Mouse (Mus musculus) kidney, adult 18-20 months (tissue): ENCODE data around the gene D430019H16Rik.

Experiments
- DNase-seq: peaks from one replicate; pipeline ENCODE4 v3.0.0; 2021

D430019H16Rik gene

GRCm38 (mm10) chr12:105490794-105491193 lies 37.1 kb downstream of the D430019H16Rik start:
- no peak for DNase-seq

- DNase-seq = no peak
Observed at GRCm38 (mm10) chr12:105494796-105495195, 41.1 kb downstream of the D430019H16Rik start.

- peak; percentile 87 for DNase-seq
Observed at GRCm38 (mm10) chr12:105497894-105498293, 44.2 kb downstream of the D430019H16Rik start.

- DNase-seq = no peak
Observed at GRCm38 (mm10) chr12:105498423-105498822, 44.8 kb downstream of the D430019H16Rik start.

GRCm38 (mm10) chr12:105498842-105499241 lies 45.2 kb downstream of the D430019H16Rik start:
- no peak for DNase-seq

- DNase-seq = peak; percentile 49
Observed at GRCm38 (mm10) chr12:105500940-105501339, 47.3 kb downstream of the D430019H16Rik start.

GRCm38 (mm10) chr12:105504736-105505135 lies 51.1 kb downstream of the D430019H16Rik start:
- DNase-seq = no peak

- DNase-seq = no peak
Observed at GRCm38 (mm10) chr12:105511109-105511508, 57.5 kb downstream of the D430019H16Rik start.

- DNase-seq = no peak
Observed at GRCm38 (mm10) chr12:105511671-105512502, 58.2 kb downstream of the D430019H16Rik start.

- no peak for DNase-seq
Observed at GRCm38 (mm10) chr12:105514111-105514510, 60.5 kb downstream of the D430019H16Rik start.

- peak; percentile 48 for DNase-seq
Observed at GRCm38 (mm10) chr12:105517026-105517675, 63.5 kb downstream of the D430019H16Rik start.

- DNase-seq = no peak
Observed at GRCm38 (mm10) chr12:105519851-105520250, 66.2 kb downstream of the D430019H16Rik start.

- no peak for DNase-seq
Observed at GRCm38 (mm10) chr12:105521170-105521762, 67.6 kb downstream of the D430019H16Rik start.

GRCm38 (mm10) chr12:105523737-105524136 lies 70.1 kb downstream of the D430019H16Rik start:
- no peak for DNase-seq

GRCm38 (mm10) chr12:105526186-105526585 lies 72.5 kb downstream of the D430019H16Rik start:
- no peak for DNase-seq

- peak; percentile 55 for DNase-seq
Observed at GRCm38 (mm10) chr12:105526829-105527228, 73.2 kb downstream of the D430019H16Rik start.

- peak; percentile 34 for DNase-seq
Observed at GRCm38 (mm10) chr12:105529545-105529944, 75.9 kb downstream of the D430019H16Rik start.

GRCm38 (mm10) chr12:105531724-105532371 lies 78.2 kb downstream of the D430019H16Rik start:
- no peak for DNase-seq

GRCm38 (mm10) chr12:105534842-105535241 lies 81.2 kb downstream of the D430019H16Rik start:
- DNase-seq = no peak

- no peak for DNase-seq
Observed at GRCm38 (mm10) chr12:105535968-105536760, 82.5 kb downstream of the D430019H16Rik start.

GRCm38 (mm10) chr12:105537162-105537561 lies 83.5 kb downstream of the D430019H16Rik start:
- DNase-seq = no peak

GRCm38 (mm10) chr12:105539649-105540048 lies 86.0 kb downstream of the D430019H16Rik start:
- no peak for DNase-seq
